Mouse (Mus musculus): ENCODE results near the gene Gm20388.

The Gm20388 gene

DNA sequence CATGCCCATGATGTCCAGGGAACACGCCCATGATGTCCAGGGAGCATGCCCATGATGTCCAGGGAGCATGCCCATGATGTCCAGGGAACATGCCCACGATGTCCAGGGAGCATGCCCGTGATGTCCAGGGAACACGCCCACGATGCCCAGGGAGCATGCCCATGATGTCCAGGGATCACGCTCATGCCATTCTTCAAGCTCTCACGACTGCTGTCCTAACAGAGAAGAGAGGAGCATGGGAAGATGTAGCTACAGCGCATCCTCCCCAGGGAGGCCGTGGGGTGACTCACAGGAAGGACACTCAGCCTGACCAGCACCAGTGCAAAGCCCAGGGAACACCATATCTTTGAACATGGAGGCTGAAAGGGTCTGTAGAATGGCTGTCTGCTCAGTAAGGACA, 2245.3 kb downstream of the Gm20388 start:
- no peak for DNase-seq (ENCODE audit: low spot score)

DNA sequence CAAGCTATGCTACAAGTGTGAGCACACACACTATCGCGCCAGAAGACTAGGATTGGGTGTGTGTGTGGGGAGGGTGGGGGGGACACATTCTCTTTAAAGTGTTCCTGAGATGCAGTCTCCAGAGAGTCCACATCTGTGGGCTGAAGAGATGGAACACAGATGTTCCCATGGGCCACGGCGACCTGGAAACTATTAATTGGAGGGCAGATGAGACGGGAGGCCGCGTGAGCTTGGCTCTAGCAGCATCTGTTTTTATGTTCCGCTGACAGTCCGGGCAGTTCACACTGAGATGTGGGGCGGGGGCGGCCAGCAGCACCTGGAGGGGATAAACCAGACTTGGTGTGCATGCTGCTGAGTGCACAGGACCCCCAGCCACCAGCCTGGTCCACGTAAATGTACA, 2247.0 kb downstream of the Gm20388 start:
- DNase-seq (ENCODE audit: low spot score): no peak

DNA sequence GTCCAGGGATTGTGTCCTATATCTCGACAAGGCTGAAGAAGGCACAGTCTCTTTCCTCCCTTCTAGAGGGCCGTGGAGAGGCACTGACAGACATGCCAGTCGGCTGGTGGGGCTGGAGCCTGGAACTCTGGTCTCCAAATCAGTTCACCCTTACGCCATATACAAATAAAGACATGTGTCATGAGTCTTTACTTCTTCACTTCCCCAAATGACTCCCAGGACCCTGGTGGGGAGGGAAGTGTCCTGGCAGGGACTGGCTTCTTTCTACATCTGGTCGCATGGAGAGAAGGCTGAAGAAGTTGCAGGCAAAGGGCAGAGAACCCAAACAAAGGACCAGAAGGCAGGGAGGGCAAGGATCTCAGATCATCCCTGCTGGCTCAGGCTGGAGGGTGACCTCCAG, 2249.5 kb downstream of the Gm20388 start:
- DNase-seq (ENCODE audit: low spot score): no peak

DNA sequence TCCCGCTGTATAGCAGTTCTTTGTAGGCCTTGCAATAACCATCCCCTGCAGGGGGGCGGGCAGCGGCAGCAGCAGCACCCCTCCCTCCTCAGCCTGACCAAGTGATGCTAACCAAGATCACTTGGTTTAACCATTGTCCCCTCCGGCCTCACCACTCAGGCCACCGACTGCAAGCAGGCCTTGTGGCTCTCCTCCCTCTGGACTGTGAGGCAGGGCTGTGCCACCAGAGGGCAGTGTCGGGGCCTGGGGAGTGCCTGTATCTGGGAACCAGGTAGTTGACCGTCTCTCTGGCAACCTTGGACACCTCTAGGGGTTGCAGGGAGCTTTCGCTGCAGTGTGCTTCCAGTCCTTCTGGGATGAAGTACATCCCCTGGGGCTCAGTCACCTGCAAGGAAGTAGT, 2252.4 kb downstream of the Gm20388 start:
- peak; percentile 82 for DNase-seq (ENCODE audit: low spot score)

DNA sequence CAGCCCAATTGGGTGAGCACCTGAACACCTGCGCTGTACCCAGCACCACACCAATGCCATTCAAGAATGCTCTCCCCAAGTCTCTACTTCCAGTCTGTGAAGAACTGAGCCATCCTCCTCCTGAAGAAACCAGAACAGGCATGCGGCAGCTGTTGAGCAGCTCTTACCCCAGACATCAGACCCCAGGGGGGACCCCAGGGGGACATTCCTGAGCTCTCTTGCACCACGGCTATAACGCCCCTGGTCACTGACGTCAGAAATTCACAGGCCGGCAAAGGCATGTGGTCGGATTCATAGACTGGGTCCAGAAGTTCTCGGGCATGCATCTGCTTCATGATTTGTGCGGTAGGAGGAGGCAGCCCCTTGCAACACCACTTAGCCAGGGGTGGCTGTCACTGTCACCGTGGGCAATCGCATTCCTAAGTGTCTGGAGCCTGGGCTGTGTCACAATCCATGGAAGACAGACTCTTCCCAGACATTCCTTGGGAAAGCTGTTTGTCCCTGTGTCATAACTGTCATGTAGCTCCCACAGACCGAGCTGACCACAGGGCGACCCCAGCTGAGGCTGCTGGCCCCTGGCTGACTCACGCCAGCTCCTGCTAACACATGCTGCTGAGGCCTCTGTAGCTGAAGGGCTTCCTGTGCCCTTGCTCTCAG, 2256.7 kb downstream of the Gm20388 start:
- DNase-seq (ENCODE audit: low spot score): no peak

DNA sequence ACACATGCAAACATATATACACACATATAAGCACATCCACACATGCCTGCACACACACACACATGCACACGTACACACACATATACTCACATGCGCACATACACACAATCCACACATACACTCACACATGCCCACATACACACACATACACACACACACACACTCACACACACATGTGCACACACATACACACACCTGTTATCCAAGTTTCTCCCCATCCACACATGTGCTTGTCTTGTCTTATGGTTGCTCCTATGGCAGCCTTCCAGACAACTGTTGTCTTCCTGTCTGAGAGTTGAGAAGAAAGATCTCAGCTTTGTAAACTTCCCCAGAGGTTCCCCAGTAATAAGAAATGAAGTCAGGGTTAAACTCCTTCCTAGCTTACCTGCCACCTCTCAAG, 2258.8 kb downstream of the Gm20388 start:
- no peak for DNase-seq (ENCODE audit: low spot score)

DNA sequence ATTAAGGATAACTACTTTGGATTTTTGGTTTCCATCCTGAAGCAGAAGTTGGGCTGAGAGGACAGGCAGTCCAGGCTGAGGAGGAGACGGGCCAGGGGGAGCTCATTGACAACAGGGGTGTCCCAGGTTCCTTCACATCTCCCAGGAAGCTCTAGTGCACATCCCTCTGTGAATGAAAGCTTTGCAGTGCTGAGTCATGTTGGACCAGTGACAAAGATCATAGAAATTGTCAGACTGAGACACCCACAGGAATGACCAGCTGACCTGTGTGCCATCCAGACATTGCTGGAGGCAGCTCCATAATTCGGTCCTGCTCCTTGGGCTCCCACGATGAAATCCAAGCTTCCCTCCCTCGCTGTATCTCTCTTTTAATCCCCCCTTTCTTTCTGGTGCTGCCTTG, 2261.2 kb downstream of the Gm20388 start:
- DNase-seq (ENCODE audit: low spot score): no peak

DNA sequence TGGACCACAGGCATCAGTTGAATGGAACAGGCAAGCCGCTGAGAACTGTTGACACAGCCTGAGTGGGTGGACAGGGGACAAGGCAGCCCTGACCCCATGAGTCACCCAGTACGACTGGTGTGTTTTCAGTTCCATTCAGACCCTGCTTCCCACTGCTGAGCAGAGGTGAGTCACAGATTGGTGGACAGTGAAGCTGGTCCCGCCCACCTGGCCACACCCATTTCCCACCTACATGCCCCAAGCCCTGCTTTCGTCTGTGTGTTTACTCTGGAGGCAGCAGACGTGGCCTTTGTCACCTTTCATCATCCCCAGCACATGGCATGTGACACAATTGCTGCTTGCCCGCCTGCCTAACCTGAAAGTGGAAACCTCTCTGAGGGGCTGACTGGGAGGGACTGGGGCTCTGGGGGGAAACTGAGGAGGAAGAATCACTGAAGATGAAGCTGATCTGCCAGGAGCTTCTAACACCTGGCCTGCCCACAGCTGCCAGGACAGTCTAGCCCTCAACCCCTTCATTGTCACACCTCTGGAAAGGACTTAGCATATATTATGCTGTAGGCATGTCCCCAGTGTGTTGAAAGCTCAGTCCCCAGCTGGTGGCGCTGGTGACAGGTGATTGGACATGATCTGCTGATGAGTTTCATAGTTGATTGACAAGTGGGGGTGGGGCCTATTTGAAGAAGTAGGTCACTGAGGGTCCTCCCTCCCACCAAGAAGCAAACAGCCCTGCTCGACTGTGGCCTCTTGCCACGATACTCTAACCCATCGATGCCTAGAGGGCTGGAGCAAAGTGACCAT, 2263.7 kb downstream of the Gm20388 start:
- DNase-seq (ENCODE audit: low spot score): no peak

DNA sequence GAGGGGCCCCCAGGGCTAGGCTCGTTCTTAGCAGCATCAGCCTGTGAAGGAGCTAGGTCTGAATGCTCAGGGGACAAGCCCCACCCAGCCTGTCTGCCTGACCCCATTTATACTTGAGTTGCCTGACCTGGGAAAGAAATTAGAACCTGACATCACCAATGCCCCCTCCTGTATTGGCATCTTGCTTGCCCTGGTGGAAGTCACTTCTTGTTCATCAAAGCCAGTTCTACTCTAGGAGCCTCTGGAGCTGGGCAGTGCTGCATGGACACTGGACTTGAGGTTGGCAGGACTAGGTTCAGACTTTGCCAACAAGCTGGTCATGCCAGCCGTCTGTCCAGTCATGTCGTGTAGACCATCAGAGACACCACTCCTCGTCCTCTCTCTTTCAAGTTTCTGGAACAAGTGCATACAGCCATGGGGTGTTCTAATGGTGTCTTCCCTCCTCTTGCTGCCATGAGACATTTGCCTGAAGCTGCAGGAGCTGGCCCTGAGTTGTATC, 2267.8 kb downstream of the Gm20388 start:
- no peak for DNase-seq (ENCODE audit: low spot score)

DNA sequence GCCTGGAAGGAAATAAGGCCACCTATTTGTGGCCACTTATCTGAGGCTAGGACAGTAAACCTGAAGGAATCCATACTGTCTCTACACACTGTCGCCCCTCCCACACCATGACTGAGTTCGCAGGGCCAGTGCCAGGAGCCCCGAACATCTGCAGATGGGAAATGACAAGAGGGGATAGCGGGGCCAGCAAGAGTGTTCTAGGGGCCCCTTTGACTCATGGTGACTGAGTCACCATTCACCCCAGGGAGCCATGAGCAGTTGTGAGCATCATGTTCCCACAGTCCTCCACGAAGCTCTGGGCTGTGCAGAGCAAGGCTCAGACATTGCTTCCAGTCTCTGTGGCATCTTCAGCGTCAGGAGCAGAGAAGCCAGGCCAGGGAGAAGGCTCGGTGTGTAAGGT, 2268.7 kb downstream of the Gm20388 start:
- no peak for DNase-seq (ENCODE audit: low spot score)

DNA sequence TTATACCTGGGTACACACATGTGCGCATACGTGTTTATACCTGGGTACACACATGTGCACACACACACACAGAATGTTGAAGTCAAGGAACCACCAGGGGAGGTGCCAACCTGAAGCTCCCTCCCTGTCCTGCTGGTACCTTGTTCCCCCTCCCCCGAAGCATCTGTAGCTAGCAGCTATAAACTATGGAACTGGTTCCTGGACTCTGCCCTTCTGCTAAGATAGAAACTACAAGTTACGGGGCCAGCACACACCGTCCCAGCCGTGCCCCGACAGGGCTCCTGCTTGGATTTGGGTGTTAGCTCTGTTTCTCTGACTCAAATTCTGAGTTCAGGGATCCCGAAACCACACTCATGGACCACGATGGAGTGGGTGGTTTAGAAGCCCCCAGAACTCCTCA, 2269.5 kb downstream of the Gm20388 start:
- DNase-seq (ENCODE audit: low spot score): no peak

DNA sequence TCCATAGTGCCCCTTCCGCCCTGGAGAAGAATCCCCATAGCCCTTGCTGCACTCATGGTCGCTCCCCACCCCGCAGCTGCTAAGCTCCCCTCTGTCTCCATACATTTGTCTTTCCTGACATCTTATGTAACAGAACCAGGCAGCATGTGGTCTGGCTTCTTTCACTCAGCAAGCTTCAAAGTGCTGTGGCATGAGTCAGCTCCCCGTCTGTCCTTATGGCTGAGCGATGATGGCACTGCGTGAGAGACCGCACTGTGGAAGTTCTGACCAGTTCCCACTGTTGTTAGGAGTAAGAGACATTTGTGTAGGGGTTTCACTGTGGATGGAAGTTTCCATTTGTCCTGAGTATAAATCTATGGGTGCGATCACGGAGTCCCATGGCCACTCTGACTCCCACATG, 2270.8 kb downstream of the Gm20388 start:
- no peak for DNase-seq (ENCODE audit: low spot score)

DNA sequence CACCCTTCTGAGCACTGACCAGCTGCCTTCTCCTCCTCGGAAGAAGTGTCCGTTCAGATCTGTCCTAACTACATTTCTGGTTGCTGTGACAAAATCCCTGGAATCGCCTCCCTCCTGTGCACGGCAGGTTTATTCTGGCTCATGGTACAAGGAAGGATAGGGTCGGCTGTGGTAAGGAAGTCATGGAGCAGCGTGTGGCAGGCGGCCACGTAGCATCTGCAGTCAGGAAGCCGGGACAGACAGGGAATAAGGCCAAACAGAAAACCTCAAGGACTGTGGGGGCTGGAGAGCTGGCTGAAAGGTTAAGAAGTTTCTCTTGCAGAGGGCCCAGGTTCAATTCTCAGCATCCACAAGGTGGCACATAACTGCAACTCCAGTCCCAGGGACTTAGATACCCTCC, 2271.3 kb downstream of the Gm20388 start:
- DNase-seq (ENCODE audit: low spot score): peak; percentile 16

DNA sequence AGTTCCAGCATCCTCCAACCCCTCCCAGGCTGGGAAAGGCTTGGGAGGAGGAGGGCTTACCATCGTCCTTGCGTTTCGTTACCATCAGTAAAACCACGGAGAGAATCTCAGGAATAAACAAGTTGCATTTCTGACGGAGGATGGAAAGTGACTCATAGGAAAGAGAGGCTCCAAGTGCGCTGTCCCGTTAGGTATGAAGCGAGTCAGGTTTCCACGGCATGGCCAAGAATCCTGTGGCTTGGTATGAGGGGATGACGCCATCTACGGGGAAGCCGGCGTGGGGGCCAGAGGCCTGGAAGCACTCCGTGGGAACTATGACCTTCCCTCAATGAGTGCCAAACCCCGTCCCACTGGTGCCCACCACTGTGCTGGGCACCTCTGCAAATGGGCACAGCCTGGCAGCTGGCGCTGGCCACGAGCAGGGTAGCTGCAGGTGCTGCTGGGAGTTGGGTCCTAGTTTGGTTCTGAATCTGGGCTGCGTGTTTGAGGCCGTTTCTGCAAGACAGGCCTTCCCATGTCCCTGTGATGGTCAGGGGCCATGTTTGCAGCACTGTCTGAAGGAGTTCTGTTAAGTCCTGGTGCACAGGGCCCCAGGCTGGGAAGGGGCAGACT, 2275.8 kb downstream of the Gm20388 start:
- DNase-seq (ENCODE audit: low spot score): no peak

DNA sequence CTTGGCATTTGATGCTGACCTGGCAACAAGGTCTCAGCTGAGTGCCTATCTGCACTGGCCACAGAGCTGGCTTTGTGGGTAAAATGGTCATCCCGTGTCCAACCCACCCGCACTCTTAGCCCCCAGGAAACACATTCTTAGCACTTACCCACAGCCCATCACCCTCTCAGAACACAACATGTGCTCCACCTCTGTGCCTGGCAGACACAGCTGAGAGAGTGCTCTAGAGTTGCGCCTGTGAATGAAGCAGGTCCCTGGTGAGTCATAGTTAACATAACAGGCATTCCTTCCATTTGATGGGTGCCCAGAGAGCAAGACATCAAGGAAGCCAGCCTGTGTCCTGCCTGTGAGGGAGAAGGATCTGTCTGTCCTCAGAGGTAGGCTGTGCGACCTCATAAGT, 2276.6 kb downstream of the Gm20388 start:
- no peak for DNase-seq (ENCODE audit: low spot score)

DNA sequence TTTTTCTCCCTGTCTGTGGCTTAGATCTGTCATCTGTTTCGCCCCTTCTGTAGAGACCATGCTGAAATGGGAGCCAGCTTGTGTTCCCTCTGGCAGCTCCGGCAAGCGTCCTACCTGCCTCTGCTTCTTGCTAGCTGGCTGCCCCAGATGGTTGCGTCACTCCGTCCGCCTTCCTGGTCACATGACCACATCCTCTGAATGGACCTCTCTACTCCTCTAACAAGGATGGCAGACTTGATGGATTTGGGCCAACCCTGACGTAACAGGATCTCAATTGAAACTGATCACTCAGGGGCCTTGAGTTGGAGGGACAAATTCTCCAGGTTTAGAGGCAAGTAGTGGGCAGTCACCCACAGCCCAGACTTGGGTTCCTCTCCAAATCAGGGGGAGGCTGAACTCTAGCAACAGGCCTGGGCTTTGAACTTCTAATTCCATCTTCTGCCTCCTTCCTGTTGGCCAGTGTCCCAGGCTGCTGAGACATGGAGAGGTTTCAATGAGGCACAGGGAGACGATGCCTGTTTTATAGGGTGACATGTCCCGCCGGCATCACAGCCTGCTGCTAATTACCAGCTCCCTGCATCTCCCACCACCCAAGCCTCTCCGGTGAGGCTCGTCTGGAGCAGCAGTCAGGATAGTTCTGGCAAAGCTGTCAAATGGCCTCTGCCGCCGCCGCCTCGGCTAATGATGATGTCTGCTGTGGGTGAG, 2279.9 kb downstream of the Gm20388 start:
- DNase-seq (ENCODE audit: low spot score): no peak

DNA sequence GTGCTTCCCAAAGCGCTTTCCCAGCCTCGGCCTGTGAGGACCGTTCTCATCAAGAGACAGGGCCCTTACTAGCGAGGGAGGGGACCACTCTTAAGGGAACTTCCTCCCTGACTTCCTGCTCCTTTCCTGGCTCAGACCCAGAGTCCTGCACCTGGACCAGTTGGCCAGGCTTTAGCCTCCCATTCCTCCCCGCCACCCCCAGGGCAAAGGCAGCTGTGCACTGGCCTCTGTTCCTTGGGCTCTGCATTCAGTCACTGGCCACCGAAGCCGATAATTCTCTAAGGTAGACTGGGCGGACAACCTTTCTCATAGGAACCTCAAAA, 2280.4 kb downstream of the Gm20388 start:
- DNase-seq (ENCODE audit: low spot score): no peak

DNA sequence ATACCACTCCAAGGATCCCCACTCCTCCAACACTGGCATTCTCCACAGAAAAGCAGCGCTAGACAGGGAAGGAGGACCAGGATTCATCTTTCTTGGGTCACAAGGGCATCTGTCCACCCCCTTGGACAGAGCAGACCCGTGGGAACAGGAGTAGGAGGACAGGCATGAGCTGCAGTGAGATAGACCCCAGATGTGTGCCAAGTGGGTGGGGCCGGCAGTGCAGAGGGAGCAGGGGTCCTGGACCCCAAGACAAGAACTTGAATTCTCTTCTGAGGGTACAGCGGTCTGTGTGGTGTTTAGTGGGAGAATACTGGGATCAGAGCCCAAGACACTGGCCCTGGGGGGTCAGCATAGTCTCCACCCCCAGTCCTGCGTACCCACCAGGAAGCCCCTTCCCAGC, 2282.1 kb downstream of the Gm20388 start:
- DNase-seq (ENCODE audit: low spot score): no peak

DNA sequence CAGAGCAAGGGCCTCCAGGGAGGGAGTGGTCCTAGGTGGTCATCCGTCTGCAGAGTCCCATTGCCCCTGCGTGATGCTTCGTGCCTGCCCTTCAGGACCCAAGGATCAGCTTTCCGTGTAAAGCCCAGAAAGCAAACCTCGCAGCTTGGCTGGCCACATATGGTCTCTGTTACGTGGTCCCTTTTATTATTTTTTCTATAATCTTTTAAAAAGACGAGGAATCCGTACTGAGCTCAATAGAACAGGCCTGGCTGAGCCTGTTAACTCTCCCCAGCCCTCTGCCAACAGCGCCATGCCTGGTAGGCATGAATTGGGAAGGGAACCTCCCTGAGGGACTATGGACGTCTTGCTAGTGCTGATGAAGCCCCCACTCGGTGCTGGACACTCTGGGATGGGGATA, 2282.9 kb downstream of the Gm20388 start:
- DNase-seq (ENCODE audit: low spot score): no peak

DNA sequence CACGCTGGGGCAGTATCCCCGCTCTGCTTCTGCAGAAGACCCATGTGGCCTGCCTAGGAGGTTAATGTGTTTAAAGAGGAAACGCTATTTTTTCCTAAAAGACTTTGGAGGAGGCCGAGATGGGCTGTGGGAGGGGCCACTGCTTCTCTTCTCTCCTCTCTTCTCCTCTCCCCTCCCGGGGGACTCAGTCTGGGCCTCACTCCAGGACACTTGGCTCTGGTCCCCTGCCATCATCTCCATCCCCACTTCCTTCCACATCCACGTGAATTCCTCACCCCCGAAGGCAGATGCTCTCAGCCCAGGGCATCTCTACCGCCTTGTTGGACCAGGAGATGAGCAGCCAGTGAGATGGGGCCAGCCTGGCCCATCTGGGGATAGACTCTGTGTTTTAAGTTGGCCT, 2283.8 kb downstream of the Gm20388 start:
- DNase-seq (ENCODE audit: low spot score): peak; percentile 45

DNA sequence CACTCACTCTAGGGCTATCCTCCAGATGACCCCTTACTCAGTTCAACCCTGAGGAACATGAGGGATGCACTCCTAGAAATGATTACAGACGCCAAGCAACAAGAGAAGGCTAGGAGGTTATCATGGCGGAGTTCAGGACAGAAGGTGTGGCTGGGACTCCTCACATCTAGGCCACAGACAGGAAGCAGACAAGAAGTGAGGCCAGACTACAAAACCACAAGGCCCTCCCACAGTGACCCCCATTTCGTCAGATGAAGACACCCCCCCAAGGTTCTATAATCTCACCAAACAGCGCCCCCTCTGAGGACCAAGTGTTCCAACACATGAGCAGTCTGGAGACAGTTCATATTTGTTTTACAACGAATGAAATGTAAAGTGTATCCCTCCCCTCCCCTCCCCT, 2286.7 kb downstream of the Gm20388 start:
- no peak for DNase-seq (ENCODE audit: low spot score)

DNA sequence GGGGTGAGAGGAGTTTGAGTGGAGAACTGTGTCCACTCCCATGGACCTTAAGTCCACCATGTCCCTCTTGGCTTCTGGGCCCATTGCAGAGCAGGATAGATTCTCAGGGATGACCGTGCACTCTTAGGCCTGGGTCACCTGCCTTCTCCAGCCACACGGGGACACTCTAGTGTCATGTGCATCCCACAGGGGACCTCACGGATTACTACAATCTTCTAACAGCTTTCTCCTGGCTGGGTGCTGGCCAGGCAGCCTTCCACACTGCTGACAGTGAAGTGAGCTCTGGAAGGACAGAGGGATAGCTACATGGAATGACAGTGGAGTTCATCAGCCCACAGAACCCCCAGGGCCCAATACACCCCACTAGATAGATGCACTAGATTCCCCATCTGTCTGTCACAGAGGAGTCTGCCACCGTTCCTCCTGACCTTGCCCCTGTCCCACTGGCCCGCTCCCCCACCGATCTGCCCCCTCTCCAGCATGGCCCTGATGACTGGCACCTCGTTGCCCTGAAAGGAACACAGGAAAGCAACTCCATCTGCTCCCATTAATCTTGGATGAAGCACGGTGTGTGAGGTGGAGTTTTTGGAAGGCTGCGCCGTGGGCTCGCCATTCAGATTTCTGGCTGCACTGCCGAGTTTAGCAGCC, 2287.9 kb downstream of the Gm20388 start:
- no peak for DNase-seq (ENCODE audit: low spot score)
